Mouse (Mus musculus) heart, postnatal 36 days (tissue): ENCODE results near the gene Tnni1. TPM values are rescaled to one million over a fixed set of nuclear protein-coding genes. Genes with fewer than 3 reads are reported as not detected.

Experiments
- DNase-seq, 2 experiments: peaks; one replicate each; pipeline ENCODE4 v3.0.0; 2021 to 2022
- intact Hi-C: fragments of 180-260 bp; cut with DNase I; formaldehyde crosslinking; loops from one replicate; pipeline ENCODE4 v1.15.1; 2025
- total RNA-seq, 2 experiments: library from RNA; stranded (reverse); gene quantifications; 2 replicates each; pipeline ENCODE4 v1.2.3; 2021

The Tnni1 gene
- total RNA-seq, 2 experiments from 2014 or later: 1.0 to 1.4 TPM

- intact Hi-C loops: no loop called here
- no peak for DNase-seq
Observed at GRCm38 (mm10) chr1:135834983-135835382, 55.7 kb downstream of the Tnni1 start.

GRCm38 (mm10) chr1:135835716-135836483 is 56.7 kb downstream of the Tnni1 start, which contains the start of gene Tnnt2:
Tnnt2 (plus strand) TSS chr1:135836354.
- peak; percentile 55 to 57 for DNase-seq
- intact Hi-C loops: no loop called here

- intact Hi-C loops: no loop called here
- no peak for DNase-seq
Observed at GRCm38 (mm10) chr1:135838626-135839025, 59.4 kb downstream of the Tnni1 start.

GRCm38 (mm10) chr1:135839065-135839464 is 59.8 kb downstream of the Tnni1 start:
- DNase-seq: no peak
- intact Hi-C loops: no loop called here

- intact Hi-C loops: no loop called here
- DNase-seq: no peak
Observed at GRCm38 (mm10) chr1:135840675-135841395, 61.6 kb downstream of the Tnni1 start.

- intact Hi-C loops: no loop called here
- DNase-seq: no peak
Observed at GRCm38 (mm10) chr1:135843519-135844262, 64.5 kb downstream of the Tnni1 start.

- DNase-seq: no peak
- intact Hi-C loops: no loop called here
Observed at GRCm38 (mm10) chr1:135844481-135844880, 65.2 kb downstream of the Tnni1 start.

DNA sequence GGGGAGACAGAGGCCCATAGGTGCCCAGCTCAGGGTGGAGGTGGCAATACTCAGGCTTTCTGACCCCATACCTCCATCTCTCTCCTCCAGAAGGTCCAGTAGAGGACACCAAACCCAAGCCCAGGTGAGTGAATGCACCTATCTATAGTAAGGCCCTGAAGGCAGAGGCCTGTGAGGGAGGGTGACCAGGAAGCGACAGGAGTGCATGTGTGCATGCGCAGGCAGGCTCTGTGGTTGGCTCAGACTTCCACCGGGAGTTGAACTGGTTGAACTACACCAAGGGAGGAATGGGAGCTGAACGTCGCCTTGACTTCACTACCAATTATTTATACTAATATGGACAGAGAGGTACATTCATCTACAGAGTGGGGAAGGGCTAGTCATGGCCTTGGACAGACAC is 67.4 kb downstream of the Tnni1 start:
- DNase-seq: no peak
- intact Hi-C loops: no loop called here

- DNase-seq: no peak
- intact Hi-C loops: no loop called here
Observed at GRCm38 (mm10) chr1:135847139-135847562, 67.9 kb downstream of the Tnni1 start.

- intact Hi-C loops: no loop called here
- peak in 1 of 2 experiments; percentile 64 for DNase-seq
Observed at GRCm38 (mm10) chr1:135847611-135848351, 68.5 kb downstream of the Tnni1 start.

GRCm38 (mm10) chr1:135850722-135851512 is 71.7 kb downstream of the Tnni1 start:
- DNase-seq: no peak

GRCm38 (mm10) chr1:135852044-135852756 is 73.0 kb downstream of the Tnni1 start:
- intact Hi-C loops: no loop called here
- DNase-seq: no peak

More at GRCm38 (mm10) chr1:135850722-135851512, 71.7 kb downstream of the Tnni1 start:
- intact Hi-C loops: no loop called here

DNA sequence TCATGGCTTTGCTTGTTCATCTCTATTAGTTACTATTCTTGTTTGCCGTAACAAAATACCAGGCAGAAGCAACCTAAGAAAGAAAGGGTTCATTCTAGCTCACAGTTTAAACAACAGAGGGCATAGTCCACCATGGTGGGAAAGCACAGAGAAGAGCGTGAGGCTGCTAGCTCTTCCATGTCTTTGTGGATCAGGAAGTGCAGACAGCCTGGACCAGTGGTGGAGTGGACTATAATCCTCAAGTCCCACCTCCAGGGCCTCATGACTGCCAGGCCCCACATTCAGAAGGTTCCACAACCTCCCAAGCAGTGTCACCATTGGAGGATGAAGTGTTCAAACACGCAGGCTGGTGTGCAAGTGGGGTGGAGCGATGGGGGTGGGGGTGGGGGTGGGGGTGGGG is 74.0 kb downstream of the Tnni1 start:
- intact Hi-C loops: no loop called here
- DNase-seq: no peak

DNA sequence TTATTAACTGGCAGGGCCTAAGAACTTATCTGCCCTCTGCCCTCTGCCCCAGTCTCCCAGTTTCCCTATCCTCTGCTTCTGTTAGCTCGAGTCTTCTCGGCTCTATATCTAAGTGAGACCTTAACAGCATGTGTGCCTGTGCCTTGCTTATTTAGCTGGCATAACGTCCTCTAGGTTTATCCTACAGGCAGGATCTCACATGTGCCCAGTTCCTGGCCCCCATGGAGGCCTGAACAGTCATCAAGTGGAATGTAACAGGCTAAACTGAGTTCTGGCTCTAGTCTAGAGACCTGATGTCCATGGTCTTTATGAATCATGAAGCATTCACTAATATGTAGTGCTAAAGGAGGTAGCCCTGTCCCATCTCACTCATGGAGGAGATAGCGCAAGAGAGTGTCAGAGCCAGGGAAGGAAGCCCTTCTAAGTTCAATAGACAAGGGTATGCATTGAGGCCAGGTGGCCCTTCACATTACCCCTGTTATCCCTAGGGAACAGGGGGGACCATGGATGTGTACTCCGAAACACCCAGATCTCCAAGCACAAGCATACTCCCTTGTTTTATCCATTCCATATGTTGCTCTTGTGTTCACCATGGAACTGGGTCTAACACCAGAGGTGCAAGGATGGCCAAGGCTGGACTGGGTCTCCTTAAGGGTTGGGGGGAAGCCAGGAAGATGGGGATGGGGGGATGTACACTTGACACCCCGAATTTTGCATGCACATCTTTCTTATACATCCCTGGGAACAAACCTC is 75.5 kb downstream of the Tnni1 start:
- intact Hi-C loops: no loop called here
- DNase-seq: no peak

DNA sequence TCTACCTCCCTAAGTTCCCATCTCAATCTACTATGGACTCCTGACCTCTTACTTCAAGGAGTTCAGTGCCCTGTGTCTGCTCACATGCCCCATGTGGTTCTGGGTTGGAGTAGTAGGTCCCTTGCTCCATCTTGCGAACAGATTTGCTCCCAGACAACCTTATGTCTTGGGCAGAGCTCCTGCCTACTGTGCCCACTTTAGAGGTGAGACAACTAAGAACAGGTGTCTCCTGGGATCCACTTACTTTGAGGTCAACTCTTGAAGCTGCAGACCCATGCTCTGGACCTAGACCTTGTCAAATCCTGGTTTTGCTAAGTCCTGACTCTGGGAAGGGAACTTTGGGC is 76.1 kb downstream of the Tnni1 start:
- no peak for DNase-seq

DNA sequence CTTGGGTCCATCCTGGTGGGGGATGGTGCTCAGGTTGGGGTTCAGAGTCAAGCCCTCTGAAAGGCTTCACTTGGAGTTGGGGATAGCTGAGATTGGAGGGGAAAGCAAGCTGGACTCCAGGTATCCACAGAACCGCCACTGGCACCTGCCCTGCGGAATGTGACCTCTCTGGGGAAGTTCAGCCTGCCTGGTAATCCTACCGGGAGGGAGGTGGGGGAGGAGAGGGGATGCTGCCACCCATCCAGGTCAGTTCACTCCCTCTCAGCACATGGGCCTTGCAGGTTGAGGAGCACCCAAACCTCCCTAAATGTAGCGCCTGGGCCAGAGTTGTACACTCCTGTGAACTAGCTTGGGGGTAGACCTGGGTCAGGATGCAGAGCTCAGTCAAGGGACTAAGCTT is 76.8 kb downstream of the Tnni1 start:
- intact Hi-C loops: no loop called here
- no peak for DNase-seq

More for the DNA sequence above, 76.1 kb downstream of the Tnni1 start:
- intact Hi-C loops: no loop called here

GRCm38 (mm10) chr1:135857137-135857775 is 78.0 kb downstream of the Tnni1 start:
- intact Hi-C loops: no loop called here
- DNase-seq: no peak

DNA sequence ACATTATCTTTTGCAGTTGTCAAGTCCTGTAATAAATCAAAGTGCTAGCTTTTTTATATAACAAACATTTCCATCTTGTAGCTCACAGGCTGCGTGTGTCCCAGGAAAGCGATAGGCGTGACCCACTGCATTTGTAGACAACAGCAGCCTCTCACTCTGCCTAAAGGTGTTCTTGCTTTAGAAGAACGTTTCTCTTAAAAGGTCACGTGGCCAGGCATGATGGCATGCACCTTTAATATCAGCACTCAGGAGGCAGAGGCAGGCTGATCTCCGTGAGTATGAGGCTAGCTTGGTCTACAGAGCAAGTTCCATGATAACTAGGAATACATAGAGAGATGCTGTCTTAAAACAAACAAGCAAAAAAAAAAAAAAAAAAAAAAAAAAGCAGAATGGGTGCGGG is 79.3 kb downstream of the Tnni1 start:
- DNase-seq: no peak

More for the DNA sequence above, 79.3 kb downstream of the Tnni1 start:
- intact Hi-C loops: no loop called here
